12 mouse cellular contexts compared by ENCODE assay signal in the genomic region with DNA sequence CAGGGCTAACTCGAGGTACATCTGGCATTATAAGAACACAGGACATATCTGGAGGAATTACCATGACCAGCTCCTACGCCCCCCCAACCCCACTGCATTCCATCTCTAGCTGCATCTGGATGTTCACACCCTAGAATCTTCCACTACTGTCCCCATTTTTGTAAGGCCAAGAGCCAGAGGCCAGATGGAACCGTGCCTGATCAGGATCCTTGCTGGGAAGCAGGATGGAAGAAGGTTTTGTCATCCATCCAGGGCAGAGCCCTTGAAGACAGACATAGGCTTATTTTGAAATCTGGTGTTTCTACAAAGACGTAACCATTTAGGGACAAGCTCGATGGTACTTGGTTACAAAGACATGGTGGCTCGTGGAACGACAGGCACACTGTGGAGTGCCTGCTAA.
"Had no signal": no experiment of that assay in that cellular context is flagged by ENCODE, and none has a peak within 500 bp of the region (broad histone marks: within the 10 kb centered on the region; RNA-seq: fewer than 3 reads in every experiment).

No protein-coding gene starts in this region.

- H3K9me3 ChIP-seq: limb, embryonic 10.5 days; liver, embryonic 12.5 days; midbrain, embryonic 15.5 days; neural tube, embryonic 12.5 days had no signal

- DNase-seq: kidney, postnatal 14 days; lung, embryonic 14.5 days; lung, postnatal 10 days; lung, postnatal 4 days; thymus, adult 18-20 months; thymus, postnatal 25 days had no signal

- H3K9ac ChIP-seq: liver, embryonic 12.5 days; lung, embryonic 14.5 days; midbrain, embryonic 15.5 days; neural tube, embryonic 12.5 days had no signal

- ATAC-seq: liver, embryonic 12.5 days; midbrain, embryonic 15.5 days had no signal

- H3K27ac ChIP-seq: limb, embryonic 10.5 days; liver, embryonic 12.5 days; midbrain, embryonic 15.5 days; neural tube, embryonic 12.5 days; stomach, postnatal 0 days had no signal

- H3K27me3 ChIP-seq: liver, embryonic 12.5 days; midbrain, embryonic 15.5 days; neural tube, embryonic 12.5 days had no signal

- H3K4me2 ChIP-seq: liver, embryonic 12.5 days; lung, embryonic 14.5 days; midbrain, embryonic 11.5 days; midbrain, embryonic 15.5 days; neural tube, embryonic 12.5 days had no signal

- H3K36me3 ChIP-seq: liver, embryonic 12.5 days; midbrain, embryonic 15.5 days; neural tube, embryonic 12.5 days had no signal

- H3K4me3 ChIP-seq: limb, embryonic 10.5 days; liver, embryonic 12.5 days; midbrain, embryonic 15.5 days; neural tube, embryonic 12.5 days had no signal
